Mouse (Mus musculus) MN1 (cell line): ENCODE results near the gene Samd4.

Experiments used
- DNase-seq: peaks from one replicate; pipeline ENCODE4 v3.0.0-alpha.2; 2016; ENCODE audit warnings: low spot score

Gene Samd4

GRCm38 (mm10) chr14:46882431-46883067, at the start of gene Samd4:
Samd4 (plus strand) TSS chr14:46882854.
- DNase-seq: peak; percentile 88

- no peak for DNase-seq
These were observed 43.3 kb upstream of the Samd4 start for GRCm38 (mm10) chr14:46839326-46839725.

GRCm38 (mm10) chr14:46845706-46846105, 36.9 kb upstream of the Samd4 start:
- no peak for DNase-seq

- DNase-seq: no peak
These were observed 34.5 kb upstream of the Samd4 start for GRCm38 (mm10) chr14:46848063-46848590.

- DNase-seq: no peak
These were observed 33.9 kb upstream of the Samd4 start for GRCm38 (mm10) chr14:46848736-46849135.

GRCm38 (mm10) chr14:46849769-46850168, 32.9 kb upstream of the Samd4 start:
- no peak for DNase-seq

- no peak for DNase-seq
These were observed 29.0 kb upstream of the Samd4 start for GRCm38 (mm10) chr14:46853677-46854076.

- DNase-seq: no peak
These were observed 19.7 kb upstream of the Samd4 start for GRCm38 (mm10) chr14:46862922-46863321.

GRCm38 (mm10) chr14:46880935-46881334, 1.7 kb upstream of the Samd4 start:
- peak; percentile 75 for DNase-seq

GRCm38 (mm10) chr14:46881581-46882430, 848 bp upstream of the Samd4 start:
- DNase-seq: peak; percentile 63

- peak; percentile 75 for DNase-seq
These were observed 615 bp downstream of the Samd4 start for GRCm38 (mm10) chr14:46883068-46883870.

- DNase-seq: peak; percentile 66
These were observed 1.3 kb downstream of the Samd4 start for GRCm38 (mm10) chr14:46883871-46884441.

- peak; percentile 76 for DNase-seq
These were observed 2.2 kb downstream of the Samd4 start for GRCm38 (mm10) chr14:46884701-46885428.

- DNase-seq: no peak
These were observed 2.7 kb downstream of the Samd4 start for GRCm38 (mm10) chr14:46885429-46885755.

GRCm38 (mm10) chr14:46885891-46886301, 3.2 kb downstream of the Samd4 start:
- peak; percentile 46 for DNase-seq

- DNase-seq: no peak
These were observed 6.4 kb downstream of the Samd4 start for GRCm38 (mm10) chr14:46889096-46889495.

GRCm38 (mm10) chr14:46893961-46894360, 11.3 kb downstream of the Samd4 start:
- DNase-seq: no peak

- no peak for DNase-seq
These were observed 15.3 kb downstream of the Samd4 start for GRCm38 (mm10) chr14:46897953-46898352.

- DNase-seq: no peak
These were observed 16.0 kb downstream of the Samd4 start for GRCm38 (mm10) chr14:46898626-46899025.

- DNase-seq: no peak
These were observed 19.9 kb downstream of the Samd4 start for GRCm38 (mm10) chr14:46902498-46903087.

GRCm38 (mm10) chr14:46904276-46904675, 21.6 kb downstream of the Samd4 start:
- no peak for DNase-seq
